Mouse (Mus musculus): ENCODE results near the gene Npsr1. TPM values are rescaled to one million over a fixed set of nuclear protein-coding genes. Genes with fewer than 3 reads are reported as not detected.

Npsr1 gene
- not detected in 2 replicates for polyA plus RNA-seq (2015; fragmentation: Nextera tagmentation; extraction: Ambion mirVana)

DNA sequence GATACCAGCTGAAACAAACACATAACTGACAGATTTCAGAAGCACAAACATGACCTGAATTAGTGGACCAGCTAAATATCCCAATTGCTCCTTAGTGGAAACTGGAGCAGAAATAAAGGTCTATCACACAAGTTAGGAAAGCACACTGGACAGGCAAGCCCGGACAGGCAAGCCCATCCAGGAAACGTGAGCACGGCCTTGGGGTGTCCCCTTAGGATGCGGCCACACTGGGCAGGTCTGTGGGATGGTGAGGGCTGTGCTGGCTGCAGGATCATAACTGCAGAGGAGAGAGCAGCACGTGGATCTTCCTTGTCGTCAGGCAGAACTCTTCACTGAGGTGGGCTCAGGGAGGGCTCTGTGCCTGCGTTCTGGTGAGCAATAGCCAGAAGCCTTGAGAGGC is at the start of gene Npsr1:
Gene Npsr1 (plus strand): TSS at position 301 of the 400 bp plus-strand sequence.
- Histone ChIP-seq H3K4me1 (no peaks in the 10 kb centered on the region), H3K9me3 (no peaks in the 10 kb centered on the region), H3K4me2 (no peak within 1 kb of the TSS), H3K4me3 (no peak within 1 kb of the TSS), H3K9ac (no peak within 1 kb of the TSS), H3K27ac (replicated peaks) (no peak within 1 kb of the TSS), H3K36me3 (no peaks in the 10 kb centered on the region), H3K27me3 (replicated peaks) (no peaks in the 10 kb centered on the region)
- ATAC-seq (ENCODE audit: extremely low read depth, insufficient number of reproducible peaks, low FRiP score, low TSS enrichment): no peak
- 57% methylated on average over 7 of the region's 7 CpGs for WGBS

DNA sequence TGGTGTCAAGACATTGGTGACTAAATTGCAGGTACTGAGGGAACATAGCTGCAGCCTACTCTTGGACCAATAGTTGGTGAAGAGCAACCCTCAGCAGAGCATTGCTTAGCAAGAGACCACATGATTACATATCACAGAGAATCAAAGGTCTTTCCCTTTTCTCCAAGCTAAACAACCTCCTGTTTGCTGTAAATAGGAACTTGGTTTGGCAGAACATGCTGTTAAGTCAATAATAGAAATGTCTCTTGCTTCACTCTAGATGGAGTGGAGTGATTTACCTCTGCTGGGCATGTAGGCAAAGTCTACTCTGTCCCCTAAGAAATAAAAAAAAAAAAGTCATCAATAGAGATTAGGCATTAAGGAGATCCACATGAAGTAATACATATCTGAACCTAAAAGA is 46.3 kb upstream of the Npsr1 start:
- no peak for ATAC-seq (ENCODE audit: extremely low read depth, insufficient number of reproducible peaks, low FRiP score, low TSS enrichment)
- no peak overlapping the region for H3K27ac ChIP-seq (replicated peaks)
- no peaks in the 10 kb centered on the region for H3K27me3 ChIP-seq (replicated peaks)
- H3K36me3 ChIP-seq: no peaks in the 10 kb centered on the region
- no peak overlapping the region for H3K4me2 ChIP-seq
- H3K4me1 ChIP-seq: no peaks in the 10 kb centered on the region
- no peak overlapping the region for H3K9ac ChIP-seq
- no peaks in the 10 kb centered on the region for H3K9me3 ChIP-seq
- no peak overlapping the region for H3K4me3 ChIP-seq

DNA sequence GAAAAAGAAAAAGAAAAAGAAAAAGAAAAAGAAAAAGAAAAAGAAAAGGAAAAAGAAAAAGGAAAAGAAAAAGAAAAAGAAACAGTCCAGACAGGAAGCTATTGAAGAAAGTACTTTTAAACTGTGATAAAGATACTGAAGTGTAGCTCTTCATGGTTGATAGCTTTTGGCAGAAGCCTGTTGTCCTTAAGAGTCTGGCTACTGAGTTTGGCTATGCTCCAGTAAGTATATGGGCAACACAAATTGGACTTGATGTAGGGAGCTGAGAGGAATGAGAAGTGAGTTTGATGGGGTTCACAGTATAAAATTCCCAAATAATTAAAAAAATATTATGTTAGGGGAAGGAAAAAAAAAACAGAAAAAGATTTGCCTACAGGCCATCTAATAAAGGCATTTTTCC is 34.5 kb upstream of the Npsr1 start:
- H3K27me3 ChIP-seq (replicated peaks): no peaks in the 10 kb centered on the region
- H3K4me3 ChIP-seq: no peak overlapping the region
- H3K36me3 ChIP-seq: no peaks in the 10 kb centered on the region
- no peak overlapping the region for H3K4me2 ChIP-seq
- no peak overlapping the region for H3K27ac ChIP-seq (replicated peaks)
- no peaks in the 10 kb centered on the region for H3K4me1 ChIP-seq
- H3K9ac ChIP-seq: no peak overlapping the region
- ATAC-seq (ENCODE audit: extremely low read depth, insufficient number of reproducible peaks, low FRiP score, low TSS enrichment): no peak
- H3K9me3 ChIP-seq: no peaks in the 10 kb centered on the region

DNA sequence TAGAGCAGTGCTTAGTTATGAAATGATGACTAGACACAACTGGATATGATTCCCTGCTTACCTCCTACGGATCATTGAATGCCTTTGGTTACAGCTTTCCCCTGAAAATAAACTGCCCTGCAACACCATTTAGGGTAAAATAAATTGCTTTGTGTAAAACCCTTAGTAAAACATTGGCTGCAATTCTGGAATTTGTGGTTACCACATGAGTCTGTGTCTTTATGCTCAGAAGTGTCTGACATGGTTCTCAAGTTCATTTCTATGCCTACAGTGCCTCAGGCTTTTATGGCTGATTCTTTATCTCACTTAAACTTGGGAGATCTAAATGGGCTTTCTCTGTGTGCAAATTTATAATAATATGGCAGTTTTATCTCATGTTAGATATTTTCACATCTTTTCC is 26.1 kb upstream of the Npsr1 start:
- no peaks in the 10 kb centered on the region for H3K27me3 ChIP-seq (replicated peaks)
- 69% methylated on average over 1 of the region's 1 CpGs for WGBS
- no peaks in the 10 kb centered on the region for H3K4me1 ChIP-seq
- H3K27ac ChIP-seq (replicated peaks): no peak overlapping the region
- H3K9ac ChIP-seq: no peak overlapping the region
- ATAC-seq (ENCODE audit: extremely low read depth, insufficient number of reproducible peaks, low FRiP score, low TSS enrichment): no peak
- no peaks in the 10 kb centered on the region for H3K36me3 ChIP-seq
- no peaks in the 10 kb centered on the region for H3K9me3 ChIP-seq
- H3K4me3 ChIP-seq: no peak overlapping the region
- H3K4me2 ChIP-seq: no peak overlapping the region

DNA sequence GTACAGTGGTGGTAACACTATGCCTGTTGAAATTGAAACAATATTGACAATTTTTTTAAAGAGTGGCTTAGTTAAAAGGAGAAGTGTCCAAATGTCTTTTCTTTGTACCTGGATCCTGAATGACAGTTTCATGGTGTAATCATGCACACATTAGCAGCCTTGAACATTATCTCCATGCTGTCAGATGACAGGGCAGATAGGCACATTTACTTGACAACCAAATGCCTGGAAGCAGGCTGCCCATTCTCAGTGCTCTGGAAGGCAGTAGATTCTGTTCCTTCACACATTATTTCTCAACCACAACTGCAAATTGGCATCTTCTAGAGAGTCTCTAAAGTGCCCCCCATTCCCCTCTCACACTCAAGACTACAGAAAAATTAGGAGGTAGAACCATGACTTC is 20.2 kb upstream of the Npsr1 start:
- ATAC-seq (ENCODE audit: extremely low read depth, insufficient number of reproducible peaks, low FRiP score, low TSS enrichment): no peak
- H3K36me3 ChIP-seq: no peaks in the 10 kb centered on the region
- no peak overlapping the region for H3K27ac ChIP-seq (replicated peaks)
- no peaks in the 10 kb centered on the region for H3K4me1 ChIP-seq
- H3K9ac ChIP-seq: no peak overlapping the region
- H3K4me2 ChIP-seq: no peak overlapping the region
- H3K27me3 ChIP-seq (replicated peaks): no peaks in the 10 kb centered on the region
- no peak overlapping the region for H3K4me3 ChIP-seq
- H3K9me3 ChIP-seq: no peaks in the 10 kb centered on the region

DNA sequence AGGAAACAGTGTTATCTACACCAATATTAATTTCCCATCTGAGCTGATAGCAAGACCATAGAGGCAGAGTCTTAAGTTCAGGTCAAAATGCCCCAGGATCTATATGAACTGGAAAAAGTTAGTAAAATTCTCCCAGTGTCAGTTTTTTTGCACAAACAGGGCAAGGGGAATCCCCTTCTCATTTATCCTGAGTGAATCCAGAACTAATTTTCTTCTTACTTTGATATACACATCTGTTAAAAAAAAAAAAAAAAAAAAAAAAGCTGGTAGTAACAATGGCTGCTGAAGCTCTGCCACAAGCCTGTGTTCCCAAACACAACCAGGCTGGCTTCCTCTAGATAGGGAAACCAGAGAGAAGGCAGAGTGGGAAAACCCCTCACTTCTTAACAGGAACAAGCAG is 5.9 kb upstream of the Npsr1 start:
- ATAC-seq (ENCODE audit: extremely low read depth, insufficient number of reproducible peaks, low FRiP score, low TSS enrichment): no peak
- Histone ChIP-seq H3K4me1 (no peaks in the 10 kb centered on the region), H3K36me3 (no peaks in the 10 kb centered on the region), H3K4me3 (no peak overlapping the region), H3K27me3 (replicated peaks) (no peaks in the 10 kb centered on the region), H3K4me2 (no peak overlapping the region), H3K9me3 (no peaks in the 10 kb centered on the region), H3K27ac (replicated peaks) (no peak overlapping the region), H3K9ac (no peak overlapping the region)

DNA sequence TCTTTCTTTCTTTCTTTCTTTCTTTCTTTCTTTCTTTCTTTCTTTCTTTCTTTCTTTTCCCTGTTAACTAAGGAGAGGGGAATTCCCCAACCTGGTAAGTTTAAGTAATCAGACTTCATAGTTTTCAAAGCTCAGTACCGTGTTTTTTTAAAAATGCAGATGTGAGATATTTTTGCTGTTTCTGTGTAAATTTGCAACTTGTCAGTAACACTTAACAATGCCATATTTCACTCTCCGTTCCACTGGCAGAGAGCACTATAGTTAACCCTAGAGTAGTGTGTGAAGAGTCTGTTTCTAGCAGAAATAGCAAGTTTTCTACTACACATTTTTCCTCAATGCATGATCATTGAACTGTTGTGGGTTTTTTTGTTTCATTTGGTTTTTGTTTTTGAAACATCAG is 730 bp downstream of the Npsr1 start:
- H3K4me3 ChIP-seq: no peak overlapping the region
- H3K27ac ChIP-seq (replicated peaks): no peak overlapping the region
- H3K9me3 ChIP-seq: no peaks in the 10 kb centered on the region
- H3K36me3 ChIP-seq: no peaks in the 10 kb centered on the region
- no peak overlapping the region for H3K4me2 ChIP-seq
- no peak for ATAC-seq (ENCODE audit: extremely low read depth, insufficient number of reproducible peaks, low FRiP score, low TSS enrichment)
- H3K27me3 ChIP-seq (replicated peaks): no peaks in the 10 kb centered on the region
- H3K9ac ChIP-seq: no peak overlapping the region
- WGBS: 61% methylated on average over 2 of the region's 2 CpGs
- no peaks in the 10 kb centered on the region for H3K4me1 ChIP-seq

DNA sequence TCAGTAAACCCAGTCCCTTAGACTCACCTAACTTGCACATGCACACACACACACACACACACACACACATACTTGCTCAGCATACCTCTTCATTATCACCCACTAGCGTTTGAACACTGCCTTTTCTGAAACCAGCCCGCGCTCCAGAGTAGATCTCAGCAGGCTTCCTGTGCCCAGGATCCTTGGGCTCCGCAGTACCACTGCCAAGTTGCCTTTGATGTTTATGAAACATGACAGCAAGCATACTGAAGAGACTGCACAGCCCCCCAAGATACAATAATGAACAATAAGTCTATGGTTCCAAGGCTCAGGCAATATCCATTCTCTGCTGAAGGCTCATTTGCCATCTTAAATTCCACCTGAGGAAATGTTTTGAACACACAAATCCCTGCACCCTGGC is 1.8 kb downstream of the Npsr1 start:
- no peak overlapping the region for H3K4me3 ChIP-seq
- ATAC-seq (ENCODE audit: extremely low read depth, insufficient number of reproducible peaks, low FRiP score, low TSS enrichment): no peak
- 69% methylated on average over 4 of the region's 4 CpGs for WGBS
- no peaks in the 10 kb centered on the region for H3K36me3 ChIP-seq
- H3K9me3 ChIP-seq: no peaks in the 10 kb centered on the region
- H3K4me1 ChIP-seq: no peaks in the 10 kb centered on the region
- H3K9ac ChIP-seq: no peak overlapping the region
- no peak overlapping the region for H3K27ac ChIP-seq (replicated peaks)
- no peak overlapping the region for H3K4me2 ChIP-seq
- no peaks in the 10 kb centered on the region for H3K27me3 ChIP-seq (replicated peaks)

DNA sequence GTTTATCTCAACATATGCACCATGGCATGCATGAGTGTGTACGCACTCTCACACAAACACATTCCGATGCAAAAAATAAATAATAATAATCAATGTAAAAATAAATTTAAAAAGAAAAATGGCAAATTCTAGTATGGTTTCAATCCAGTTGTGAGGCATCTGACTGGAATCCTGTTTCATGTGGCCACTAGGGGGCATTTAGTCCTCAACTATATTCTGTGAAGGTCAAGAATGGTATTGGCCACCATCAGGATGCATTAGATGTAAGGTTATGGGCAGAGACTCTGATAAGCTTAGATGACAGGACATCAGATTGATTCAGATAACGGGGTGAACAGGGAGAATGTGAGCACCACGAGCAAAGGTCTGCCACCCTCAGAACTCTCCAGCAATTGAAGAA is 21.6 kb downstream of the Npsr1 start:
- Histone ChIP-seq H3K4me3 (no peak overlapping the region), H3K27me3 (replicated peaks) (no peaks in the 10 kb centered on the region), H3K36me3 (no peaks in the 10 kb centered on the region), H3K4me1 (no peaks in the 10 kb centered on the region), H3K9ac (no peak overlapping the region), H3K27ac (replicated peaks) (no peak overlapping the region), H3K4me2 (no peak overlapping the region), H3K9me3 (no peaks in the 10 kb centered on the region)
- ATAC-seq (ENCODE audit: extremely low read depth, insufficient number of reproducible peaks, low FRiP score, low TSS enrichment): no peak
- WGBS: 28% methylated on average over 4 of the region's 4 CpGs

DNA sequence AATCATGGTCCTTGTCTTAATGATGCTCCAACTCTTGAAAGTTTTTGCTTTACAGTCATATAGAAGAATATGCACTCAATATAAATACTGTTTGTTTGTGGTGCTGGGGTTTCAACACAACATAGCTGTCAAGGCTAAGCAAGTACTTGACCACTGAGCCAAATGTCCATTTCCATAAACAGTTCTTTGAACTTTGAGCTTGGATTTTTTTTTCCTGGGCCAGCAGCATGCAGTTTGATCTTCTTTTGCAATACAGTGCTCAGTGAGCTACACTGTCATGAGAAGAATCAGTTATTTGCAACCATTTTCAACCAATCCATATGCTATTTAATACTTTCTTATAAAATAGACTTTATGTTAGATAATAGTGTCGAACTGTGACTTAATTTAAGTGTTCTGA is 35.3 kb downstream of the Npsr1 start:
- Histone ChIP-seq H3K36me3 (no peaks in the 10 kb centered on the region), H3K9me3 (no peaks in the 10 kb centered on the region), H3K9ac (no peak overlapping the region), H3K27me3 (replicated peaks) (no peaks in the 10 kb centered on the region), H3K4me1 (no peaks in the 10 kb centered on the region), H3K27ac (replicated peaks) (no peak overlapping the region), H3K4me3 (no peak overlapping the region), H3K4me2 (no peak overlapping the region)
- no peak for ATAC-seq (ENCODE audit: extremely low read depth, insufficient number of reproducible peaks, low FRiP score, low TSS enrichment)
- 60% methylated on average over 1 of the region's 1 CpGs for whole genome bisulfite sequencing

DNA sequence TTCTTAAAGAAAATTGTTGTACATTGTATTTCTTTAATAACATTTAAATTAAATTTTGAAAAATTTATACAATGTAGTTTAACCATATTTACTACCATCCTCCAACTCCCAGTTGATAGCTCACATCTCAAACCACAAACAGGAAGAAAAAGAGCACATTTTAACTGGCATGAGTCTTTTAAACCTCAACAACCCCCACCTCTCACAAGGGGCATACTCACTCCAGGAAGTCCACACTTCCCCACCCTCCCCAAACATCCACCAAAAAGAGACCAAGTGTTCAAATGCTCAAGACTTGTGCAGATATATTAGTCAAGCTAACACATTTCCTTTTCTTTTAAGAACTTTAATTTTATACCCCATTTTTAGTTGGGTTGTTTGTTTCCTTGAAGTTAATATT is 38.6 kb downstream of the Npsr1 start:
- Histone ChIP-seq H3K27me3 (replicated peaks) (no peaks in the 10 kb centered on the region), H3K36me3 (no peaks in the 10 kb centered on the region), H3K27ac (replicated peaks) (no peak overlapping the region), H3K4me1 (no peaks in the 10 kb centered on the region), H3K4me3 (no peak overlapping the region), H3K4me2 (no peak overlapping the region), H3K9ac (no peak overlapping the region), H3K9me3 (no peaks in the 10 kb centered on the region)
- ATAC-seq (ENCODE audit: extremely low read depth, insufficient number of reproducible peaks, low FRiP score, low TSS enrichment): no peak

DNA sequence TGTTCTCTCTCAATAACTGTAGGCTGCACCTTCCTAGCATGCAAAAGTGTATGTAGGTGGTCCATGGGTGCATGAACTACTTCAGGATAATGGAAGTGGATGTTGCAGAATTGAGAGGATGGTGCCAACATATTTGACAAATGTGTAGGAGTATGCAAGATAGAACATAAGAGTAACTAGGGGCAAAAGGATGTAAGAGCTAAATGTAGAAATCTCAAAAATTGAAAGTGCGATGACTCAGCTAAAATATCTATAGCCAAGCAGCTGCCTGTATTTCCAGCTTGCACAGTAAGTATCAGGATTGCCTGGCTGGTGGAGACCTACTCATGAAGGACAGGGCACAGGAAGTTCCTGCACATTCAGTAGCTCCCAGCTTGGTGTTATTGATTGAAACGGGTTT is 46.5 kb downstream of the Npsr1 start:
- no peak overlapping the region for H3K27ac ChIP-seq (replicated peaks)
- no peak overlapping the region for H3K4me2 ChIP-seq
- no peaks in the 10 kb centered on the region for H3K27me3 ChIP-seq (replicated peaks)
- no peaks in the 10 kb centered on the region for H3K36me3 ChIP-seq
- H3K9ac ChIP-seq: no peak overlapping the region
- no peaks in the 10 kb centered on the region for H3K9me3 ChIP-seq
- WGBS: 76% methylated on average over 2 of the region's 2 CpGs
- no peak for ATAC-seq (ENCODE audit: extremely low read depth, insufficient number of reproducible peaks, low FRiP score, low TSS enrichment)
- no peak overlapping the region for H3K4me3 ChIP-seq
- H3K4me1 ChIP-seq: no peaks in the 10 kb centered on the region

DNA sequence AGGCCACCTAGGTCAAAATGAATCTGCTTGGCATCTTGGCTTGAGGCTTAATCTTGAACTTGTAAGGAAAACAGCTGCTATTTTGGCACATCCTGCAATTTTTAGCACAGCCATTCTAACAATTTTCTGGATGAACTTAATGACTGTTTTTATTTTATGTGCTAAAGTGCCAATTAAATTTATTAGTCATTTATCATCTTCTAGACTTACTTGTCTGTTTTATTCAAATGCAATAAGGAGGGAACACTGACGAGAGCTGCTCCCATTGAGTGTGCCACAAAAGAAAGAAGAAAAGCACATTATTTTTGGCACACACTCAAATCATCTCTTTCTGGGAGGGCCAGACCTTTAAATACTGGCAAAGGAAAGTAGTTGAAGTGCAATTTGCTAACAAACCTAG is 59.4 kb downstream of the Npsr1 start:
- 42% methylated on average over 1 of the region's 1 CpGs for WGBS
- Histone ChIP-seq H3K9ac (no peak overlapping the region), H3K27me3 (replicated peaks) (no peaks in the 10 kb centered on the region), H3K27ac (replicated peaks) (no peak overlapping the region), H3K36me3 (no peaks in the 10 kb centered on the region), H3K4me2 (no peak overlapping the region), H3K4me3 (no peak overlapping the region), H3K9me3 (no peaks in the 10 kb centered on the region), H3K4me1 (no peaks in the 10 kb centered on the region)
- ATAC-seq (ENCODE audit: extremely low read depth, insufficient number of reproducible peaks, low FRiP score, low TSS enrichment): no peak
